Mouse (Mus musculus) kidney, adult 2 months (tissue): ENCODE data around the gene Myom1. TPM values are rescaled to one million over a fixed set of nuclear protein-coding genes. Genes with fewer than 3 reads are reported as not detected.

Experiments
- DNase-seq: peaks from one replicate; pipeline ENCODE4 v3.0.0; 2021
- H3K27ac ChIP-seq: fragments of 200-500 bp; 2 replicates; pipeline ENCODE4 v1.5.1; 2012; ENCODE audit warnings: low read depth, low read length, control low read depth, inconsistent platforms; ENCODE audit not compliant: insufficient read depth
- H3K27me3 ChIP-seq: fragments of 200-500 bp; replicated peaks from 2 replicates; pipeline ENCODE4 v1.6.1; 2012; ENCODE audit warnings: mild to moderate bottlenecking, moderate library complexity, low read length, inconsistent platforms; ENCODE audit not compliant: control insufficient read depth, insufficient read depth
- H3K36me3 ChIP-seq: fragments of 200-500 bp; 2 replicates; pipeline ENCODE4 v1.6.1; 2012; ENCODE audit warnings: mild to moderate bottlenecking, moderate library complexity, low read length, inconsistent platforms; ENCODE audit not compliant: control insufficient read depth, insufficient read depth
- H3K4me1 ChIP-seq: fragments of 200-500 bp; 2 replicates; pipeline ENCODE4 v1.6.1; 2011; ENCODE audit warnings: low read length; ENCODE audit not compliant: control insufficient read depth, insufficient read depth
- H3K4me3 ChIP-seq: fragments of 200-500 bp; 2 replicates; pipeline ENCODE4 v1.5.1; 2011; ENCODE audit warnings: mild to moderate bottlenecking, low read depth, low read length, control low read depth; ENCODE audit not compliant: insufficient read depth
- CTCF ChIP-seq: fragments of 200-500 bp; conservative IDR thresholded peaks from 2 replicates; pipeline ENCODE4 v1.5.1; 2011; ENCODE audit warnings: low read depth, mild to moderate bottlenecking, control low read depth, low read length, moderate library complexity, mixed read lengths; ENCODE audit not compliant: insufficient read depth, insufficient read length
- POLR2A ChIP-seq: fragments of 200-500 bp; IDR thresholded peaks from one replicate; pipeline ENCODE4 v1.6.1; 2011; ENCODE audit warnings: low read depth, low read length, control low read depth
- WGBS: fragments of 180-500 bp; shearing (Covaris S2); methylation state at CpG from one replicate; pipeline ENCODE4 v1.1.7; 2018; 5-methylcytosine and 5-hydroxymethylcytosine counted together
- polyA plus RNA-seq: library from polyadenylated mRNA; depleted of rRNA; stranded (reverse); fragments of >200 nt; gene quantifications from 2 replicates; pipeline ENCODE4 v1.2.3, GENCODE M21; 2012

Myom1 gene
- polyA plus RNA-seq, 1 experiment: 4.3 TPM

DNA sequence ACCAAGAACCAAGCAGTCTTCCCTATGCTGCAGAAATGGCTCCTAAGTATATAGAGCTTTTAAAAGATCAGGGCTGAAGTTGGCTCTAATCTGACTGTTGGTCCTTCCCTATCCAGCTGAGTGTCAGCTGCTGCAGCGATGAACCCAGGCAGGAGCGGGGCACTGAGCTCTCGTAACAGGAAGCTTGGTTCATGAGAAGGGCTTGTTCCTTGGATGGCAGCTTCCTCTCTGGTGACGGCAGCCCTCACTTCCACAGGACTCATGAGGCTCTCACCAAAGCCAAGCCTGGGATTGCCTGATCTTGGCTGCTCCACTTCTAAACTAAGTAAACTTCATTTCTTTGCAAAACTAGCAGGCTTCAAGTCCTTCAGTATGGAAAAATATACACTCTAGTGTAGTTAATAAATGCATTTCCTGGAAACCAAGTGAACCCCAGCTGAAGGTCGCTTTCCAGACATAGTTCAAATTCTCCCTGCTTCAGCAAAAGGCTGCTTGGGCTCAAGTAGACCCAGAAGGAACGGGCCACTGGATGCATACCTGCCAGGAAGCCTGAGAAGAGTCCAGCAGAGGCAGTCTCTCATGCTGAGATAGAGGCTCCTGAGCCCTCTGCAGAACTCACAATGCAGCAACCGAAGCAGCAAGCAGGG lies 125.2 kb downstream of the Myom1 start:
- Histone ChIP-seq H3K4me1 (peaks cover 10% of the 10 kb centered on the region; the same call in 1 of the 2 replicates), H3K27me3 (no peaks in the 10 kb centered on the region), H3K4me3 (no peak overlapping the region), H3K36me3 (no peaks in the 10 kb centered on the region), H3K27ac (peak overlapping the region; percentile 43; the same call in 1 of the 2 replicates)
- peak; percentile 72 for DNase-seq
- TF ChIP-seq CTCF (no peak), POLR2A (no peak)
- WGBS: 38% methylated on average over 7 of the region's 7 CpGs

DNA sequence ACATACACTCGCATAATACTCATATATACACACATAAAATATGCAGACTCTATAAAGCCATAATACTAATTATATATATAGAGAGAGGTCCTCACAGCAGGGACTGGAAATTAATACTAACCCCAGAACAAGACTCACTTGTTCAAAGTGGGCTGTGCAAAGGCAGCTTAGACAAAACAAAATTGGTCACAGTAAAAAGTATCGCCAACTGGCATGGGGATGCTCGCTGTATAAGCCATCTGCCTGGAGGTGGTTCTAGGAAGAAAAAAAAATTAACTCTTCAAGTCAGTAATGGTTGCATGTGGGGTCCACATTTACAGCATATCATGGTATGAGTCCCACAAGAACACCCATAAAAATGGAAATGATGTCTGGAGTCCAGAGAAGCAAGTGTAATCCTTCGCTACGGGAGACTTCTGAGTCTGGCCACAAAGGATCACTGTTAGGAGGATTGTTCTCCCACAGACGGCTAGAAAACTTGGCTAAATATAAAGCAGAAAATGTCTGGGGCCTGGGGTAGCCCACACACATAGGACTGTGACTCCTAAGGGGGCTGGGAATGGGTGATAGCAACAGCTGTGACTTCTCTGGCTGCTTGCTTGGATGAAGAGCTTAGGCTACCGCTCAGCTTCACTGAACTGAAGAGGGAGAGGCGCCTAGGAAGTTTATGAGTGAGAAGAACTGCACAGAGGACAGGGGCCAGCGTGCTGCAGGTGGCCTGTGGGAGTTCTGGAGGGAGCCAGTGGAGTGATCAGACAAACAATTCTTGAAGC lies 127.2 kb downstream of the Myom1 start:
- H3K4me1 ChIP-seq: peaks cover 15% of the 10 kb centered on the region
- TF ChIP-seq POLR2A (no peak), CTCF (no peak)
- H3K27me3 ChIP-seq: no peaks in the 10 kb centered on the region
- DNase-seq: no peak
- H3K36me3 ChIP-seq: no peaks in the 10 kb centered on the region
- WGBS: 76% methylated on average over 9 of the region's 9 CpGs
- H3K27ac ChIP-seq: no peak overlapping the region
- no peak overlapping the region for H3K4me3 ChIP-seq

DNA sequence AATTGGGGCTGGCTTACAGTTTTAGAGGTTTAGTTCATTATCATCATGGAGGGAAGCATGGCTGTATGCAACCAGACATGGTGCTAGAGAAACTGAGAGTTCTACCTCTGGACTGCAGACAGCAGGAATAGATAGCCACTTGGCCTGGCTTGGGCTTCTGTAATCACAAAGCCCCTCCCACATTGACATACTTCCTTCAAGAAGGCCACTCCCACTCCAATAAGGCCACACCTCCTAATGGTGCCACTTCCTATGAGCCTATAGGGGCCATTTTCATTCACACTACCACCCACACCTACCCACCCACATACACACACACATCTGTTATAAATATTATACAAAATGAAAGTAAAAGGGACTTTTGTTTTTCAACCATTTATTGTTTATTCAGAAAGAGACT lies 129.8 kb downstream of the Myom1 start:
- Histone ChIP-seq H3K4me3 (no peak overlapping the region), H3K4me1 (peaks cover 31% of the 10 kb centered on the region), H3K36me3 (no peaks in the 10 kb centered on the region), H3K27me3 (no peaks in the 10 kb centered on the region), H3K27ac (no peak overlapping the region)
- no peak for TF ChIP-seq POLR2A
- no peak for TF ChIP-seq CTCF
- DNase-seq: no peak

DNA sequence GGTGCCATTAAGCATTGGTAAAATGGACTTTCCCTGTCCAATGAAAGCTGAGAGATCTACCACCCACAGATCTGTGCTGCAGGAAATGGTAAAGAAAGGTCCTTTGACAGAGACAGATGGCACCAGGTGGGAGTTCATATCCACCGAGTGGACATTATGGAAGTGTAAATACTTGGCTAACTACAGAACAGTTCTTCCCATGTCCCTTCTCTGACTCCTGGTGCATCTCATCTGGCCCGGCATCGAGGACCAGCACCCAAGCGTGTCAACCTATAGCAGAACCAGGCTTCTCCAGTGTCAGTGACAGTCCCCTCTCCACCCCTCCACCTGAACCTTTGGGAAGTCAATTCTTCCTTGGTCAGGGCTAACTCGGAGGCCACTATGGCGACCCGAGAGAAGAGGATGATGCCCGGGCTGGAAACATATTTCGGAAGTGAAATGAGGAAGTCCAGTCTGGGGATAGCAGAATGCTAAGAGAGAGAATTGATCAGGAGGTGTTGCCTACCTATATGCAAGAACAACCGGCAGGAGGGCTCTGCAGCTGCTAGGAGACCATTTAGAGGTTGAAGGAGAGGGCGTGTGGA lies 130.5 kb downstream of the Myom1 start:
- TF ChIP-seq CTCF: no peak
- TF ChIP-seq POLR2A: no peak
- Histone ChIP-seq H3K27ac (no peak overlapping the region), H3K36me3 (no peaks in the 10 kb centered on the region), H3K4me1 (peaks cover 24% of the 10 kb centered on the region), H3K4me3 (no peak overlapping the region), H3K27me3 (no peaks in the 10 kb centered on the region)
- WGBS: 79% methylated on average over 11 of the region's 11 CpGs
- no peak for DNase-seq

DNA sequence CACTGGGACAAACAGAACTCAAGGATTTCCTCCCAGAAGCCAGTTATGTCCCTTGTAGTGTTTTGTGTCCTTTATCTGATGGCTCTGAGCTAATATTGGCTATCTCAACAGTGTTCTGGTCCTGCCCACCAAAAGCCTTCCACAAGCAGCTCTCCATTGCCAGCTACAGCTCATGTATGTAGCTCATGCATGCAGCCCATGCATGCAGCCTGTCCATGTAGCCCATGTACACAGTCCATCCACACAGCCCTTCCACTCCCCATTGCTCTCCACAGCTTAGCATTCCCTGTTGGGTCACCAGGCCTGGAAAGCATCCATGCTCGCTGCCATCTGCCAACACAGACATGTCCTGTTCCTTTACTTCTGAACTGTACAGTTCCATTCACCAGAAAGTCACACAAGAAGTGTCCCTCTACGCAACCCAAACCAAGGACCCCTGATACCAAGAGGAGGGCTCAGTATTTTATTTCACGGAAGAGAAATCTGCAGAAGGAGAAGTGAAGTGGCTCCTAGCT lies 132.1 kb downstream of the Myom1 start:
- DNase-seq: peak; percentile 32
- no peaks in the 10 kb centered on the region for H3K27me3 ChIP-seq
- peak overlapping the region; percentile 78 for H3K27ac ChIP-seq
- TF ChIP-seq POLR2A: no peak
- no peak for TF ChIP-seq CTCF
- WGBS: 93% methylated on average over 3 of the region's 3 CpGs
- no peak overlapping the region for H3K4me3 ChIP-seq
- H3K4me1 ChIP-seq: peaks cover 22% of the 10 kb centered on the region
- H3K36me3 ChIP-seq: no peaks in the 10 kb centered on the region

DNA sequence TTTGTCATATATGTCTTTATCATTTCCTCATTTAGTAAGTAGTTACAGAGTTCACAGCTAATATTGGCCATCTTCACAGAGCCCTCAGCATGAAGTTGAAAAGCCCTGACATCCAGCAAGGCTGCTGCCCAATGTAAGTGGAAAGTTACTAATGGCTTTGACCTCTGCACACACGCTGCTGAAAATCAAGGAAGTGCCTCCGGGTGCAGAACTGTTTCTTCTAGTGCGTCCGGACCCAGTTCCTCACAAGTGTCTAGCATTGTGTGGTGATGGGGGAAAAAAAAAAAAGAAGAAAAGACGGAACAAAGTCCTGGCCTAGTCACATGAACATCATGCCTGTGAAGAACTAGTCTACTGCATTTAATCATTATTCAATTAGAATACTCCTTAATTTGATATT lies 132.7 kb downstream of the Myom1 start:
- H3K27me3 ChIP-seq: no peaks in the 10 kb centered on the region
- DNase-seq: peak; percentile 90
- H3K4me3 ChIP-seq: no peak overlapping the region
- H3K36me3 ChIP-seq: no peaks in the 10 kb centered on the region
- H3K4me1 ChIP-seq: peaks cover 22% of the 10 kb centered on the region
- 4% methylated on average over 5 of the region's 5 CpGs for WGBS
- no peak for TF ChIP-seq POLR2A
- TF ChIP-seq CTCF: no peak
- H3K27ac ChIP-seq: peak overlapping the region; percentile 78

DNA sequence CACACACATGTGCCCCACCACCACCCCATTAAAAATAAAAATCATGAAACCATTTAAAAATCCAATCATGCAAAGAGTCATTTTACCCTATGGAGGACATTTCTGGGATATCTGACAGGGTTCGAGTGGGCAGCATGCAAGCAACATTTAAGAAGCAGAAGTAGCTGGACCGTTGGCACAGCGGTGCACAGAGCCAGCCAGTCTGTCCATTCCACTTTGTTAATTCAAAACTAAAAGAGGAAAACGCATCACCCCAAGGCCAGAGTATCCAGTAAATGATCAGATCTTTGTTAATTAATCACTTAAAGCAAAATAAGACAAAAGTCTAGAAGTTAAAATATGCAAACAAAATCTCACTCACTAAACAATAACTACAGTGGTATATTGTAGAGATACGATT lies 133.4 kb downstream of the Myom1 start:
- H3K27me3 ChIP-seq: no peaks in the 10 kb centered on the region
- peak overlapping the region; percentile 87 for H3K27ac ChIP-seq

More for the DNA sequence above, 133.4 kb downstream of the Myom1 start:
- TF ChIP-seq CTCF: no peak
- TF ChIP-seq POLR2A: no peak
- H3K4me1 ChIP-seq: peaks cover 22% of the 10 kb centered on the region
- H3K4me3 ChIP-seq: no peak overlapping the region
- 56% methylated on average over 5 of the region's 5 CpGs for WGBS
- DNase-seq: peak; percentile 72
- no peaks in the 10 kb centered on the region for H3K36me3 ChIP-seq
